Mouse (Mus musculus) hindbrain, embryonic 15.5 days (tissue): ENCODE measurements around the gene Fbxo34. TPM values are rescaled to one million over a fixed set of nuclear protein-coding genes. Genes with fewer than 3 reads are reported as not detected.

Experiments
- ATAC-seq: fragments of 200-750 bp; cut with Nextera tagmentation; 2 replicates; pipeline ENCODE4 v1.8.0; 2017; ENCODE audit warnings: low read depth, moderate number of reproducible peaks, moderate TSS enrichment; ENCODE audit not compliant: low FRiP score
- H3K27ac ChIP-seq: fragments of 300-500 bp; sonication (generic); replicated peaks from 2 replicates; pipeline ENCODE4 v1.5.1; 2015; ENCODE audit warnings: mild to moderate bottlenecking, inconsistent platforms
- H3K27me3 ChIP-seq: fragments of 300-500 bp; sonication (generic); 2 replicates; pipeline ENCODE4 v1.6.1; 2015; ENCODE audit warnings: control low read depth, inconsistent platforms
- H3K36me3 ChIP-seq: fragments of 300-500 bp; sonication (generic); 2 replicates; pipeline ENCODE4 v1.6.1; 2015; ENCODE audit warnings: control low read depth, inconsistent platforms
- H3K4me1 ChIP-seq: fragments of 300-500 bp; sonication (generic); replicated peaks from 2 replicates; pipeline ENCODE4 v1.6.1; 2015; ENCODE audit warnings: control low read depth, inconsistent platforms
- H3K4me2 ChIP-seq: fragments of 300-500 bp; sonication (generic); 2 replicates; pipeline ENCODE4 v1.6.1; 2015; ENCODE audit warnings: moderate library complexity, mild to moderate bottlenecking, inconsistent platforms
- H3K4me3 ChIP-seq: fragments of 300-500 bp; sonication (generic); 2 replicates; pipeline ENCODE4 v1.5.1; 2015; ENCODE audit warnings: mild to moderate bottlenecking, inconsistent platforms
- H3K9ac ChIP-seq: fragments of 300-500 bp; sonication (generic); 2 replicates; pipeline ENCODE4 v1.6.1; 2015; ENCODE audit warnings: inconsistent platforms
- H3K9me3 ChIP-seq: fragments of 300-500 bp; sonication (generic); 2 replicates; pipeline ENCODE4 v1.6.1; 2016; ENCODE audit warnings: control low read depth, inconsistent platforms
- WGBS: fragments of 180-500 bp; shearing (Covaris S2); methylation state at CpG from one replicate; pipeline ENCODE4 v1.1.7; 2015; 5-methylcytosine and 5-hydroxymethylcytosine counted together
- polyA plus RNA-seq: library from polyadenylated mRNA; unstranded; fragments of >200 nt; fragmentation: Nextera tagmentation; extraction: Ambion mirVana; gene quantifications from 2 replicates; pipeline ENCODE4 v1.2.1, GENCODE M21; 2015

Gene Fbxo34
- polyA plus RNA-seq, 1 experiment from 2014 or later = 31.4 TPM

GRCm38 (mm10) chr14:47474571-47475254 is 24.5 kb downstream of the Fbxo34 start:
- ATAC-seq = no peak

GRCm38 (mm10) chr14:47476266-47476665 is 26.0 kb downstream of the Fbxo34 start:
- H3K4me2 ChIP-seq = no peak overlapping the region
- H3K4me3 ChIP-seq = no peak overlapping the region
- no peaks in the 10 kb centered on the region for H3K9me3 ChIP-seq
- no peak for ATAC-seq
- WGBS = 87% methylated on average over 4 of the region's 4 CpGs
- no peak overlapping the region for H3K9ac ChIP-seq
- no peaks in the 10 kb centered on the region for H3K27me3 ChIP-seq
- H3K4me1 ChIP-seq = peaks cover 16% of the 10 kb centered on the region
- H3K27ac ChIP-seq = no peak overlapping the region
- H3K36me3 ChIP-seq = no peaks in the 10 kb centered on the region

More at GRCm38 (mm10) chr14:47474571-47475254, 24.5 kb downstream of the Fbxo34 start:
- peaks cover 16% of the 10 kb centered on the region for H3K4me1 ChIP-seq
- no peak overlapping the region for H3K9ac ChIP-seq
- no peak overlapping the region for H3K4me2 ChIP-seq
- H3K36me3 ChIP-seq = no peaks in the 10 kb centered on the region
- 94% methylated on average over 8 of the region's 8 CpGs for WGBS
- H3K27me3 ChIP-seq = no peaks in the 10 kb centered on the region
- no peak overlapping the region for H3K27ac ChIP-seq
- H3K9me3 ChIP-seq = no peaks in the 10 kb centered on the region
- no peak overlapping the region for H3K4me3 ChIP-seq

- ATAC-seq = no peak
- no peak overlapping the region for H3K4me3 ChIP-seq
- peaks cover 16% of the 10 kb centered on the region for H3K4me1 ChIP-seq
- WGBS = 85% methylated on average over 2 of the region's 2 CpGs
- no peaks in the 10 kb centered on the region for H3K27me3 ChIP-seq
- H3K27ac ChIP-seq = no peak overlapping the region
- H3K9me3 ChIP-seq = no peaks in the 10 kb centered on the region
- no peak overlapping the region for H3K9ac ChIP-seq
- no peak overlapping the region for H3K4me2 ChIP-seq
- H3K36me3 ChIP-seq = no peaks in the 10 kb centered on the region
These were observed 27.5 kb downstream of the Fbxo34 start for GRCm38 (mm10) chr14:47477711-47478110.

- Histone ChIP-seq H3K4me3 (no peak overlapping the region), H3K27ac (no peak overlapping the region), H3K27me3 (no peaks in the 10 kb centered on the region), H3K36me3 (no peaks in the 10 kb centered on the region), H3K4me1 (no peaks in the 10 kb centered on the region; the same call in 1 of the 2 replicates), H3K4me2 (no peak overlapping the region), H3K9ac (no peak overlapping the region), H3K9me3 (no peaks in the 10 kb centered on the region)
- 89% methylated on average over 6 of the region's 6 CpGs for WGBS
- no peak for ATAC-seq
These were observed 32.0 kb downstream of the Fbxo34 start for GRCm38 (mm10) chr14:47482200-47482599.

GRCm38 (mm10) chr14:47483099-47483498 is 32.9 kb downstream of the Fbxo34 start:
- H3K4me3 ChIP-seq = no peak overlapping the region
- no peak for ATAC-seq
- no peaks in the 10 kb centered on the region; the same call in 1 of the 2 replicates for H3K4me1 ChIP-seq
- no peak overlapping the region for H3K4me2 ChIP-seq
- 70% methylated on average over 1 of the region's 1 CpGs for WGBS
- H3K9ac ChIP-seq = no peak overlapping the region
- no peaks in the 10 kb centered on the region for H3K27me3 ChIP-seq
- H3K36me3 ChIP-seq = no peaks in the 10 kb centered on the region
- H3K27ac ChIP-seq = no peak overlapping the region
- no peaks in the 10 kb centered on the region for H3K9me3 ChIP-seq

GRCm38 (mm10) chr14:47488732-47489131 is 38.5 kb downstream of the Fbxo34 start:
- no peak overlapping the region for H3K4me3 ChIP-seq
- 46% methylated on average over 7 of the region's 7 CpGs for WGBS
- H3K36me3 ChIP-seq = no peaks in the 10 kb centered on the region
- H3K27ac ChIP-seq = no peak overlapping the region
- H3K4me1 ChIP-seq = peaks cover 10% of the 10 kb centered on the region
- H3K9ac ChIP-seq = no peak overlapping the region
- no peak overlapping the region for H3K4me2 ChIP-seq
- H3K27me3 ChIP-seq = no peaks in the 10 kb centered on the region
- H3K9me3 ChIP-seq = no peaks in the 10 kb centered on the region
- ATAC-seq = no peak

- Histone ChIP-seq H3K27me3 (no peaks in the 10 kb centered on the region), H3K27ac (no peak overlapping the region), H3K4me2 (no peak overlapping the region), H3K9me3 (no peaks in the 10 kb centered on the region), H3K9ac (no peak overlapping the region), H3K4me1 (peaks cover 10% of the 10 kb centered on the region), H3K36me3 (no peaks in the 10 kb centered on the region), H3K4me3 (no peak overlapping the region)
- ATAC-seq = no peak
- 22% methylated on average over 10 of the region's 10 CpGs for WGBS
These were observed 39.3 kb downstream of the Fbxo34 start for GRCm38 (mm10) chr14:47489310-47490097.

- no peak overlapping the region for H3K4me3 ChIP-seq
- ATAC-seq = no peak
- no peaks in the 10 kb centered on the region for H3K36me3 ChIP-seq
- H3K27ac ChIP-seq = no peak overlapping the region
- H3K4me2 ChIP-seq = no peak overlapping the region
- H3K9me3 ChIP-seq = no peaks in the 10 kb centered on the region
- peaks cover 10% of the 10 kb centered on the region for H3K4me1 ChIP-seq
- no peak overlapping the region for H3K9ac ChIP-seq
- no peaks in the 10 kb centered on the region for H3K27me3 ChIP-seq
- WGBS = 97% methylated on average over 2 of the region's 2 CpGs
These were observed 40.5 kb downstream of the Fbxo34 start for GRCm38 (mm10) chr14:47490732-47491131.

- no peak for ATAC-seq
- 93% methylated on average over 2 of the region's 2 CpGs for WGBS
- H3K4me2 ChIP-seq = no peak overlapping the region
- H3K9ac ChIP-seq = no peak overlapping the region
- H3K27me3 ChIP-seq = no peaks in the 10 kb centered on the region
- H3K27ac ChIP-seq = no peak overlapping the region
- H3K36me3 ChIP-seq = no peaks in the 10 kb centered on the region
- H3K4me1 ChIP-seq = peaks cover 8% of the 10 kb centered on the region
- H3K4me3 ChIP-seq = no peak overlapping the region
- H3K9me3 ChIP-seq = no peaks in the 10 kb centered on the region
These were observed 43.6 kb downstream of the Fbxo34 start for GRCm38 (mm10) chr14:47493592-47494361.

GRCm38 (mm10) chr14:47495951-47496350 is 45.7 kb downstream of the Fbxo34 start:
- H3K27me3 ChIP-seq = no peaks in the 10 kb centered on the region
- H3K27ac ChIP-seq = no peak overlapping the region
- no peak for ATAC-seq
- H3K9me3 ChIP-seq = no peaks in the 10 kb centered on the region
- WGBS = 96% methylated on average over 3 of the region's 3 CpGs
- no peak overlapping the region for H3K4me3 ChIP-seq
- no peaks in the 10 kb centered on the region for H3K36me3 ChIP-seq
- no peak overlapping the region for H3K9ac ChIP-seq
- no peaks in the 10 kb centered on the region for H3K4me1 ChIP-seq
- H3K4me2 ChIP-seq = no peak overlapping the region

- ATAC-seq = no peak
- no peak overlapping the region for H3K9ac ChIP-seq
- 85% methylated on average over 3 of the region's 3 CpGs for WGBS
These were observed 46.9 kb downstream of the Fbxo34 start for GRCm38 (mm10) chr14:47497166-47497565.

GRCm38 (mm10) chr14:47498632-47499031 is 48.4 kb downstream of the Fbxo34 start:
- Histone ChIP-seq H3K27ac (no peak overlapping the region), H3K4me3 (no peak overlapping the region), H3K4me1 (no peaks in the 10 kb centered on the region), H3K4me2 (no peak overlapping the region), H3K9me3 (no peaks in the 10 kb centered on the region), H3K9ac (no peak overlapping the region), H3K27me3 (no peaks in the 10 kb centered on the region), H3K36me3 (no peaks in the 10 kb centered on the region)
- no peak for ATAC-seq
- WGBS = 64% methylated on average over 5 of the region's 5 CpGs

More at GRCm38 (mm10) chr14:47497166-47497565, 46.9 kb downstream of the Fbxo34 start:
- H3K4me1 ChIP-seq = no peaks in the 10 kb centered on the region
- no peaks in the 10 kb centered on the region for H3K9me3 ChIP-seq
- H3K36me3 ChIP-seq = no peaks in the 10 kb centered on the region
- no peak overlapping the region for H3K4me3 ChIP-seq
- no peak overlapping the region for H3K27ac ChIP-seq
- no peaks in the 10 kb centered on the region for H3K27me3 ChIP-seq
- H3K4me2 ChIP-seq = no peak overlapping the region
